Mouse (Mus musculus): ENCODE measurements around the gene 1700018G05Rik.

DNA sequence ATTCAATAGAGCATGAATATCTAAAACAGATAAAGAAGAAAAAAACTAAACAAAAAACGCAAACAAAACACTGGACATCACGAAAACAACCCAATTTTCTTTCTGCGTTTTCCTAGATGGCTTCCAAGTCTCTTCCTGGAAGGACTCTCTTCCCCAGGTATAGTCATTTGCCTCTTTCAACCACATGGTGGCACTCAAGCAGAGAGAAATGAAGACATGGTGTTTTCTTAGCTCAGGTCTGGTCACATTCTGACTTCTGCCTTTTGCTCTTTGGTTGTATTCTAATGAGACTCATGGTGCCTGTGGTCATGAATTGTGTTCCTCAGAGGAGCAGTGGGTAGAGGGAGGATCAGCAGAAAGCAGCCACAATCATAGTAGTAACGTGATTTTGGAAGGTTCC is 30.7 kb downstream of the 1700018G05Rik start:
- TF ChIP-seq CTCF (conservative IDR thresholded peaks at IDR 0.05; ENCODE audit: low read length) (peak; percentile 34), NANOG (IDR thresholded peaks at IDR 0.05; ENCODE audit: borderline replicate concordance, low read length) (no peak), POU5F1 (IDR thresholded peaks at IDR 0.05; ENCODE audit: borderline replicate concordance, low read length) (no peak)
